13 mouse cellular contexts compared by ENCODE assay signal in the genomic region with DNA sequence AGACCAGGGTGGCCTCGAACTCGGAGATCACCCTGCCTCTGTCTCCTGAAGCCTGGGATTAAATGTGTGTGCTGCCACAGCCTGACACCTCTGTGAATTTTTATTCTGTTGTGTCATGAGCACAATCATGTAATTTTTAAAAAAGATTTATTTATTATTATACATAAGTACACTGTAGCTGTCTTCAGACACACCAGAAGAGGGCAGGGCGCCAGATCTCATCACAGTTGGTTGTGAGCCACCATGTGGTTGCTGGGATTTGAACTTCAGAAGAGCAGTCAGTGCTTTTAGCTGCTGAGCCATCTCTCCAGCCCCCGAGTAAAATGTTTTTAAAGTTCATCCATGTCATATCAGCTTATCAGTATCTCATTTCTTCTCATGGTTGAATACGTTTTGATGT. TPM values are rescaled to one million over a fixed set of nuclear protein-coding genes. Genes with fewer than 3 reads are reported as not detected.
DNase-seq lines count a peak whose midpoint lies in the region; ATAC-seq lines count a peak whose summit lies in the region.
"Had no signal": no experiment of that assay in that cellular context is flagged by ENCODE, and none has a peak within 500 bp of the region (broad histone marks: within the 10 kb centered on the region; RNA-seq: fewer than 3 reads in every experiment).

No protein-coding gene starts in this region.

- no peaks in the 10 kb centered on the region for H3K9me3 ChIP-seq in heart, embryonic 13.5 days
- H3K9me3 ChIP-seq in embryonic facial prominence, embryonic 12.5 days, result no peaks in the 10 kb centered on the region
- H3K9me3 ChIP-seq in limb, embryonic 13.5 days, result no peaks in the 10 kb centered on the region

- H3K4me2 ChIP-seq in heart, embryonic 13.5 days, result no peak overlapping the region
- no peak overlapping the region for H3K4me2 ChIP-seq in embryonic facial prominence, embryonic 12.5 days (replicated peaks)
- no peak overlapping the region for H3K4me2 ChIP-seq in limb, embryonic 13.5 days (replicated peaks)

- peaks cover 79% of the 10 kb centered on the region for H3K4me1 ChIP-seq in heart, embryonic 13.5 days
- H3K4me1 ChIP-seq in embryonic facial prominence, embryonic 12.5 days, result peaks cover 33% of the 10 kb centered on the region
- H3K4me1 ChIP-seq in limb, embryonic 13.5 days, result peaks cover 40% of the 10 kb centered on the region

- 61% methylated on average over 5 of the region's 5 CpGs for WGBS in heart, embryonic 13.5 days
- 69% methylated on average over 5 of the region's 5 CpGs for WGBS in embryonic facial prominence, embryonic 12.5 days
- 74% methylated on average over 5 of the region's 5 CpGs for WGBS in limb, embryonic 13.5 days

- H3K27ac ChIP-seq in heart, embryonic 13.5 days (replicated peaks), result peak overlapping the region; percentile 89
- H3K27ac ChIP-seq in embryonic facial prominence, embryonic 12.5 days, result peak overlapping the region; percentile 89
- H3K27ac ChIP-seq in limb, embryonic 13.5 days, result peak overlapping the region; percentile 53
- H3K27ac ChIP-seq: liver, embryonic 14.5 days had no signal

- no peak overlapping the region for H3K9ac ChIP-seq in heart, embryonic 13.5 days
- no peak overlapping the region for H3K9ac ChIP-seq in embryonic facial prominence, embryonic 12.5 days
- no peak overlapping the region for H3K9ac ChIP-seq in limb, embryonic 13.5 days
- H3K9ac ChIP-seq: liver, embryonic 14.5 days had no signal

- intact Hi-C loops in heart, postnatal 36 days (cut with DNase I), result no loop called here
- intact Hi-C loops in left cerebral cortex, postnatal 10 days (cut with DNase I), result no loop called here

- H3K4me3 ChIP-seq in heart, embryonic 13.5 days, result no peak overlapping the region
- no peak overlapping the region for H3K4me3 ChIP-seq in embryonic facial prominence, embryonic 12.5 days
- H3K4me3 ChIP-seq in limb, embryonic 13.5 days, result no peak overlapping the region

- no peaks in the 10 kb centered on the region for H3K27me3 ChIP-seq in heart, embryonic 13.5 days (replicated peaks)
- no peaks in the 10 kb centered on the region for H3K27me3 ChIP-seq in embryonic facial prominence, embryonic 12.5 days
- no peaks in the 10 kb centered on the region for H3K27me3 ChIP-seq in limb, embryonic 13.5 days

- DNase-seq in heart, postnatal 36 days, result no peak
- peak; percentile 10 for DNase-seq in right cerebral cortex, postnatal 14 days
- no peak for DNase-seq in right cerebral cortex, adult 18-20 months
- DNase-seq in left cerebral cortex, postnatal 10 days (ENCODE audit: extremely low spot score in 1 of 2, low spot score in 2 of 2), result no peak
- DNase-seq: gastrocnemius, postnatal 36 days; kidney, adult 9 months; lung, postnatal 14 days; thymus, postnatal 14 days had no signal

- no peaks in the 10 kb centered on the region for H3K36me3 ChIP-seq in heart, embryonic 13.5 days
- H3K36me3 ChIP-seq in embryonic facial prominence, embryonic 12.5 days, result no peaks in the 10 kb centered on the region
- H3K36me3 ChIP-seq in limb, embryonic 13.5 days, result no peaks in the 10 kb centered on the region

- ATAC-seq in heart, embryonic 13.5 days (ENCODE audit: extremely low read depth, insufficient number of reproducible peaks, low FRiP score, low TSS enrichment), result no peak
- ATAC-seq in embryonic facial prominence, embryonic 12.5 days (ENCODE audit: insufficient number of reproducible peaks, insufficient read depth, low FRiP score, low TSS enrichment), result no peak
- ATAC-seq in limb, embryonic 13.5 days (ENCODE audit: low FRiP score, low read depth), result no peak
- ATAC-seq: midbrain, embryonic 16.5 days had no signal

RNA-seq across cellular contexts. Expression of gene Adk, which starts 33.3 kb away (rescaled TPM):
- polyA plus RNA-seq in heart, embryonic 13.5 days (2015; fragmentation: Nextera tagmentation; extraction: Ambion mirVana), result 242 and 253 TPM in 2 replicates
- 100 to 1,000 TPM; 239 to 252 TPM for total RNA-seq in heart, postnatal 36 days (2021)
- polyA plus RNA-seq in embryonic facial prominence, embryonic 12.5 days (2016; fragmentation: Nextera tagmentation; extraction: Ambion mirVana), result 133 and 135 TPM in 2 replicates
- polyA plus RNA-seq in limb, embryonic 13.5 days (2015; fragmentation: Nextera tagmentation; extraction: Ambion mirVana), result 154 and 156 TPM in 2 replicates
- total RNA-seq in left cerebral cortex, postnatal 10 days (2021), result 10 to 100 TPM; 59.5 to 61.9 TPM

RNA-seq across cellular contexts. Expression of gene Ap3m1, which starts 33.4 kb away (rescaled TPM):
- polyA plus RNA-seq in heart, embryonic 13.5 days (2015; fragmentation: Nextera tagmentation; extraction: Ambion mirVana), result 59.6 and 64.6 TPM in 2 replicates
- 10 to 100 TPM; 58.0 to 62.9 TPM for total RNA-seq in heart, postnatal 36 days (2021)
- 80.6 and 87.3 TPM in 2 replicates for polyA plus RNA-seq in embryonic facial prominence, embryonic 12.5 days (2016; fragmentation: Nextera tagmentation; extraction: Ambion mirVana)
- polyA plus RNA-seq in limb, embryonic 13.5 days (2015; fragmentation: Nextera tagmentation; extraction: Ambion mirVana), result 78.5 and 78.9 TPM in 2 replicates
- total RNA-seq in left cerebral cortex, postnatal 10 days (2021), result 10 to 100 TPM; 79.9 to 87.7 TPM
